Mouse (Mus musculus): Measurements from ENCODE around the gene Arxes1. TPM values are rescaled to one million over a fixed set of nuclear protein-coding genes. Genes with fewer than 3 reads are reported as not detected.
"Not testable (repeated sequence)": the region's sequence is repeated elsewhere in the genome, so short reads cannot be mapped to it uniquely, and the experiment has no call there.

Gene Arxes1
- polyA plus RNA-seq, 1 experiment = 12.2 TPM

DNA sequence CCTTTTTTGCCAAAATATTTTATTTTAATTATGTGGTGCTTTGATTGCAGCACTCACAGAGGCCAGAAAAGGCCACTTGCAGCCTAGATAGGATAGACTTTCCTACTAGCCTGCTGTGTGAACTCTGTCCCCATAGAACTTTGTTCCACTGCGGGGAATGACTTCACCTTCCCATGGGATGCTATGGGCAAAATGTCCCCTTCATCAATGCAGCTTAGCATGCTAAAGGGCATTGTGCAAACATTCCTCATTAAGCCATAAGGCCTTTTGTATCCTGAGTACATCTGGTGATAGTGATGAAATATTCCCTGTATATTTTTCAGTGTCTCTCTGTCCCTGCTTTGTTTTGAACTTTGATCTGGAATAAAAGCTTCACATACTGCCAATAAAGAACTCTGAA, 10.6 kb downstream of the Arxes1 start:
- Histone ChIP-seq H3K4me3 (ENCODE audit: insufficient read depth, low read length) (no peak overlapping the region), H3K4me1 (ENCODE audit: control insufficient read depth, insufficient read depth, low read length) (no peaks in the 10 kb centered on the region), H3K27ac (ENCODE audit: insufficient read depth, low read length) (no peak overlapping the region)
- TF ChIP-seq CTCF (IDR thresholded peaks at IDR 0.05; ENCODE audit: borderline replicate concordance, insufficient read depth, low read length) (no peak), POLR2A (IDR thresholded peaks at IDR 0.05; ENCODE audit: low read depth, low read length) (no peak)

DNA sequence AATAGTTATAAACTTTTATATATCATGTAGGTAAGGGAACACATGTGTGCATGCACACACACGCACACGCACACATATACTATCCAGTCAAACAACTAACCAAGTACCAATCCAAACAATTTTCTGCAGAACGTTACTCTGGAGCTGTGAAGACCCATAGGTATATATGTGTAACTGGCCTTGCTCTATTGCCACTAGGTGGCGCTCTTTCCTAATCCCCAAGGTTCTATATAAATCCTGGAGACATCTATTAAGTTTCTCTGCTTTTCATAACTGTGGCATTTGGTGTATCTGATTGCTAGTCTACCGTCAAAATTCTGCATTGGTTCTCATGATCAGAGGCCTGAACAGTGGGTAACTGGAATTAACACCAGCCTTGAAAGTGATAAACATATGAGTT, 14.4 kb downstream of the Arxes1 start:
- no peak for TF ChIP-seq POLR2A (IDR thresholded peaks at IDR 0.05; ENCODE audit: low read depth, low read length)
- TF ChIP-seq CTCF (IDR thresholded peaks at IDR 0.05; ENCODE audit: borderline replicate concordance, insufficient read depth, low read length) = no peak
- H3K4me3 ChIP-seq (ENCODE audit: insufficient read depth, low read length) = no peak overlapping the region
- no peak overlapping the region for H3K27ac ChIP-seq (ENCODE audit: insufficient read depth, low read length)
- no peaks in the 10 kb centered on the region for H3K4me1 ChIP-seq (ENCODE audit: control insufficient read depth, insufficient read depth, low read length)

DNA sequence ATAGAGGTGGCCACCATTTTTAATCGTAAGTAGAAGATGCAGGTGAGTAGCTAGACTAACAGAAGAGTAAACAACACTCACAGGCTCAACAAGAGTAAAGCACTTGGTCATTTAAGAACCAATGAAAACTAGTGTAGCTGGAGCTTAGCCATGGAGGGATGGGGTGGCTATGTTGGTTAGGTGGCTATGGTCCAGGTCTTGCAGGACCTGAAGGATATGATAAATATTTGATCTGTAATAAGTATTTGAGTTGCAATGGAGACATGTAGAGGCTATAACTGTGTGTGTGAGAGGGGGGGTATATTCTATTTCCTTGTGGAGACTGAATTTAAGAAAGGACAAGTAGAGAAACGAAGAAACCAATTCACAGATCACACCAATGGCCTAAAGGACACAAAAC, 18.1 kb downstream of the Arxes1 start:
- no peak overlapping the region for H3K27ac ChIP-seq (ENCODE audit: insufficient read depth, low read length)
- TF ChIP-seq CTCF (IDR thresholded peaks at IDR 0.05; ENCODE audit: borderline replicate concordance, insufficient read depth, low read length) = no peak
- H3K4me3 ChIP-seq (ENCODE audit: insufficient read depth, low read length) = no peak overlapping the region
- no peaks in the 10 kb centered on the region for H3K4me1 ChIP-seq (ENCODE audit: control insufficient read depth, insufficient read depth, low read length)

DNA sequence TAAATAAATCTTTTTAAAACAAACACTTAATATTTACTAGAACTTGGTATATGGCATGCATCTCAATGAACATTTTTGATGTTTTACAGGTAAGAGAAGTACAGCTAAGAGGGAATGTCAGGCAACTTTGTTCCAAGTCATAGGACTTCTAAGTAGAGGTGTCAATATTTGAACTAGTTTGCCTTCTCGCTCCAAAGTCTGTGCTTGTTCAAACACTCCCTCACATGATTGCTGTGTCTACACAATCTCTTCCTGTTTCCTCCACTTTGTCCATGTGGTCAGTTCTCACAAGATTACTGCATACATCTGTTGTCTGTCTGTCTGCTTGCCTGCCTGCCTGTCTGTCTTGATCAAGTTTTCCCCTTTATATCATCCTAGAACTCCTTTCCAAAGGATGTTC, 27.5 kb downstream of the Arxes1 start:
- Histone ChIP-seq H3K27ac (ENCODE audit: insufficient read depth, low read length) (no peak overlapping the region), H3K4me3 (ENCODE audit: insufficient read depth, low read length) (no peak overlapping the region), H3K4me1 (ENCODE audit: control insufficient read depth, insufficient read depth, low read length) (no peaks in the 10 kb centered on the region)
- TF ChIP-seq POLR2A (IDR thresholded peaks at IDR 0.05; ENCODE audit: low read depth, low read length) = no peak
- no peak for TF ChIP-seq CTCF (IDR thresholded peaks at IDR 0.05; ENCODE audit: borderline replicate concordance, insufficient read depth, low read length)

DNA sequence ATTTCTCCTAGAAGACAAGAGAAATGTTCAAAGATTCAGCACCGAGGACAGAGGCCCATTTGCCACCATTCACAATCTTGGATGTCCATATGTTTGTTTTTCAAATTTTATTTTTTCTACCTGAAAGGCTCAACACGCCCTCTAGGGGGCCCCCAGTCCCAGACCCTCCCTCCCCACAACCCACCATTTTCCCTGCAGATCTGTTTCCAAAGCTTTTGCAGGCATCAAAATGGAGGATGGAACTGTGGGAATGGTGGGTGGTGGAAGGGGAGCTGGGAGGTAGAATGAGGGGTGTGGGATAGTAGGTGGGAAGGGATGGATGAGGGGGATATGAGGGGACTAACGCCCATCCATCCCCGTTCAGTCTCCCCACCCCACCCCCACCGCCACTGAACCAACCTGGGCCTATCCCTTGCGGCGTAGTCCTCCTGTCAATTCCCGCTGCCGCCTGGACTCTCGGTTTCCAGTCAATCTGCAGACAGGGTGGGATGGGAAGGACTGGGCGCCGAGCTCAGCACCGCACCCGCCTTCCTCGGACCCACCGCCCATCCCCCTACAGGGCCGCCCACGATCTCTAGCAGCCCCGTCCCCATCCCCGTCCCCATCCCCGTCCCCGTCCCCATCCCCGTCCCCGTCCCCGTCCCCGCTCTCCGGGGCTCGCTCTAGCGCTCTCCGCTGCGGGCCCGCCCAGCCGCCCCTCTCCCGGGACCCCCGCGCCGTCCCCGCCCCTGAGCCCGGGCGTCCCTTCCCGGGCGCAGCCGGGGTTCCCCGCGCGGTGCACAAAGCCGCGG, 34.2 kb downstream of the Arxes1 start:
- H3K27ac ChIP-seq (ENCODE audit: insufficient read depth, low read length); H3K4me3 ChIP-seq (ENCODE audit: insufficient read depth, low read length); H3K4me1 ChIP-seq (ENCODE audit: control insufficient read depth, insufficient read depth, low read length): not testable (repeated sequence)

DNA sequence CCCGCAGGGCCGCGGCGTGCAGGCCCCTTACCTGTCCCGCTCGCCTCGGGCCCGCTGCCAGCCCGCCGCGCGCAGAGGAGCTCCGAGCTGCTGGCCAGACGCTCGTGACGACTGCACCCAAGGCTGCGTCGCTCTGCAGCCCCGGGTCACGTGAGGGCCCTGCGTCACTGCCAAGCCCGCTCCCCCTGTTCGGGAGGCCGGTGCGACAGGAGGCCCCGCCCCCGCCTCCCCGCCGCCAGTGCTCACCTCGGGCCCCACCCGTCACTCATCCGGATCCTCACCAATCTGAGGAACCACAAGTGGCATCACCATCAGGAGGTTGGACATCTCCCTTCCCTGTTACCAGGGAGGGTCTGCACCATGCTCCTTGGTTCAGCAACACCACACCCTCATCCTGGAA, 34.9 kb downstream of the Arxes1 start, which contains the start of gene Bex2:
TSS of gene Bex2 (minus strand) at position 217 of the 400 bp plus-strand sequence.
- not testable (repeated sequence) for H3K27ac ChIP-seq (ENCODE audit: insufficient read depth, low read length); H3K4me3 ChIP-seq (ENCODE audit: insufficient read depth, low read length); H3K4me1 ChIP-seq (ENCODE audit: control insufficient read depth, insufficient read depth, low read length)

Other genes with a start within 250 kb of the Arxes1 start
- gene Bhlhb9, start 235.8 kb upstream of the Arxes1 start, polyA plus RNA-seq (2011; ENCODE audit: insufficient read length, low read depth, missing spikeins) = 27.6 and 32.9 TPM in 2 replicates
- 2.4 and 6.3 TPM in 2 replicates for gene Gprasp2, start 194.3 kb upstream of the Arxes1 start, polyA plus RNA-seq (2011; ENCODE audit: insufficient read length, low read depth, missing spikeins)
- 27.2 and 44.8 TPM in 2 replicates for gene Arxes2, start 39.5 kb upstream of the Arxes1 start, polyA plus RNA-seq (2011; ENCODE audit: insufficient read length, low read depth, missing spikeins)
- gene Bex2, start 34.9 kb downstream of the Arxes1 start, polyA plus RNA-seq (2011; ENCODE audit: insufficient read length, low read depth, missing spikeins) = not detected in 2 replicates
- not detected in 2 replicates for gene Nxf3, start 51.9 kb downstream of the Arxes1 start, polyA plus RNA-seq (2011; ENCODE audit: insufficient read length, low read depth, missing spikeins)
- gene Bex4, start 105.6 kb downstream of the Arxes1 start, polyA plus RNA-seq (2011; ENCODE audit: insufficient read length, low read depth, missing spikeins) = 0.80 TPM in 1 of 2 replicates, not detected in the other
- 291 and 306 TPM in 2 replicates for gene Tceal8, start 139.0 kb downstream of the Arxes1 start, polyA plus RNA-seq (2011; ENCODE audit: insufficient read length, low read depth, missing spikeins)
- 1.2 and 2.8 TPM in 2 replicates for gene Tceal5, start 170.5 kb downstream of the Arxes1 start, polyA plus RNA-seq (2011; ENCODE audit: insufficient read length, low read depth, missing spikeins)
- gene Tceal7, start 181.4 kb downstream of the Arxes1 start, polyA plus RNA-seq (2011; ENCODE audit: insufficient read length, low read depth, missing spikeins) = not detected in 2 replicates
- gene Bex1, start 182.1 kb downstream of the Arxes1 start, polyA plus RNA-seq (2011; ENCODE audit: insufficient read length, low read depth, missing spikeins) = 1.8 TPM in 1 of 2 replicates, not detected in the other
- 254 and 302 TPM in 2 replicates for gene Tceal9, start 211.7 kb downstream of the Arxes1 start, polyA plus RNA-seq (2011; ENCODE audit: insufficient read length, low read depth, missing spikeins)
- 197 and 203 TPM in 2 replicates for gene Bex3, start 236.9 kb downstream of the Arxes1 start, polyA plus RNA-seq (2011; ENCODE audit: insufficient read length, low read depth, missing spikeins)